Mouse (Mus musculus): ENCODE measurements at regions not wholly inside any gene's neighbourhood (a gene's known extent, or its start where the extent isn't known, plus 50 kb on each side); places are given as distances from the start of the nearest gene placed in this dataset.

- TF ChIP-seq UBTF (IDR thresholded peaks at IDR 0.05; ENCODE audit: low read depth, low read length) (no peak), USF1 (IDR thresholded peaks at IDR 0.05; ENCODE audit: low read depth, low read length) (no peak), CTCF (conservative IDR thresholded peaks at IDR 0.05 in 1 of 2, IDR thresholded peaks at IDR 0.05 in 1 of 2; ENCODE audit: low read depth in 2 of 2, low read length in 2 of 2) (no peak), CHD2 (IDR thresholded peaks at IDR 0.05; ENCODE audit: low read length) (no peak), JUND (conservative IDR thresholded peaks at IDR 0.05; ENCODE audit: low read depth, low read length) (no peak), MYC (IDR thresholded peaks at IDR 0.05; ENCODE audit: low read depth, low read length) (no peak)
Measured at GRCm38 (mm10) chr9:61164501-61165251, 207.5 kb upstream of the Tle3 start.
